Mouse (Mus musculus): ENCODE data around the gene Gck. TPM values are rescaled to one million over a fixed set of nuclear protein-coding genes. Genes with fewer than 3 reads are reported as not detected.
A peak's percentile ranks its signal among the peaks of the same experiment; 100 is the strongest.
"Not testable (repeated sequence)": the region's sequence is repeated elsewhere in the genome, so short reads cannot be mapped to it uniquely, and the experiment has no call there.

Gene Gck
- total RNA-seq, 2 experiments from 2014 or later: 1.1 to 1.4 TPM

GRCm38 (mm10) chr11:5892810-5893368 is 57.0 kb downstream of the Gck start:
- intact Hi-C loops (cut with DNase I): no loop called here
- no peak for DNase-seq (ENCODE audit: extremely low spot score in 1 of 2, low spot score in 2 of 2)

GRCm38 (mm10) chr11:5892151-5892591 is 57.7 kb downstream of the Gck start:
- intact Hi-C loops (cut with DNase I): no loop called here
- DNase-seq (ENCODE audit: extremely low spot score in 1 of 2, low spot score in 2 of 2): no peak

- intact Hi-C loops (cut with DNase I); DNase-seq (ENCODE audit: extremely low spot score in 1 of 2, low spot score in 2 of 2): not testable (repeated sequence)
Observed at GRCm38 (mm10) chr11:5888563-5888962, 61.3 kb downstream of the Gck start.

GRCm38 (mm10) chr11:5887250-5887649 is 62.6 kb downstream of the Gck start:
- intact Hi-C loops (cut with DNase I): no loop called here
- DNase-seq (ENCODE audit: extremely low spot score in 1 of 2, low spot score in 2 of 2): no peak

- peak; percentile 48 to 67 for DNase-seq (ENCODE audit: extremely low spot score in 1 of 2, low spot score in 2 of 2)
Observed at GRCm38 (mm10) chr11:5886187-5886586, 63.7 kb downstream of the Gck start.

GRCm38 (mm10) chr11:5882518-5882917 is 67.4 kb downstream of the Gck start:
- DNase-seq (ENCODE audit: extremely low spot score in 1 of 2, low spot score in 2 of 2): no peak
- intact Hi-C loops (cut with DNase I): no loop called here

More at GRCm38 (mm10) chr11:5886187-5886586, 63.7 kb downstream of the Gck start:
- intact Hi-C loops (cut with DNase I): no loop called here

- intact Hi-C loops (cut with DNase I): loop anchor here (5.0 kb wide), 2 partner anchors 43 to 77 kb away; partner anchors contain the start of genes Polm and Ykt6
- DNase-seq (ENCODE audit: extremely low spot score in 1 of 2, low spot score in 2 of 2): peak; percentile 52 to 77
Observed at GRCm38 (mm10) chr11:5879905-5880304, 70.0 kb downstream of the Gck start.

GRCm38 (mm10) chr11:5878661-5879060 is 71.2 kb downstream of the Gck start:
- intact Hi-C loops (cut with DNase I): loop anchor here (5.0 kb wide), 2 partner anchors 41 to 79 kb away; partner anchors contain the start of genes Polm and Ykt6
- DNase-seq (ENCODE audit: extremely low spot score in 1 of 2, low spot score in 2 of 2): no peak

GRCm38 (mm10) chr11:5877921-5878526 is 71.9 kb downstream of the Gck start, which contains the start of gene Pold2:
Gene Pold2 (minus strand): TSS chr11:5878292.
- intact Hi-C loops (cut with DNase I): loop anchor here (5.0 kb wide), 2 partner anchors 41 to 79 kb away; partner anchors contain the start of genes Polm and Ykt6
- DNase-seq (ENCODE audit: extremely low spot score in 1 of 2, low spot score in 2 of 2): peak; percentile 97 to 99

- intact Hi-C loops (cut with DNase I): loop anchor here (5.0 kb wide), 2 partner anchors 40 to 80 kb away; partner anchors contain the start of genes Polm and Ykt6
- DNase-seq (ENCODE audit: extremely low spot score in 1 of 2, low spot score in 2 of 2): no peak
Observed at GRCm38 (mm10) chr11:5877421-5877820, 72.5 kb downstream of the Gck start.

GRCm38 (mm10) chr11:5873192-5873591 is 76.7 kb downstream of the Gck start:
- intact Hi-C loops (cut with DNase I): no loop called here
- no peak for DNase-seq (ENCODE audit: extremely low spot score in 1 of 2, low spot score in 2 of 2)

GRCm38 (mm10) chr11:5872707-5873106 is 77.2 kb downstream of the Gck start:
- DNase-seq (ENCODE audit: extremely low spot score in 1 of 2, low spot score in 2 of 2): no peak
- intact Hi-C loops (cut with DNase I): no loop called here

GRCm38 (mm10) chr11:5870069-5870468 is 79.8 kb downstream of the Gck start:
- no peak for DNase-seq (ENCODE audit: extremely low spot score in 1 of 2, low spot score in 2 of 2)

GRCm38 (mm10) chr11:5869331-5869730 is 80.5 kb downstream of the Gck start:
- intact Hi-C loops (cut with DNase I): no loop called here
- DNase-seq (ENCODE audit: extremely low spot score in 1 of 2, low spot score in 2 of 2): no peak

More at GRCm38 (mm10) chr11:5870069-5870468, 79.8 kb downstream of the Gck start:
- intact Hi-C loops (cut with DNase I): no loop called here

- DNase-seq (ENCODE audit: extremely low spot score in 1 of 2, low spot score in 2 of 2): no peak
- intact Hi-C loops (cut with DNase I): no loop called here
Observed at GRCm38 (mm10) chr11:5868324-5868723, 81.6 kb downstream of the Gck start.

GRCm38 (mm10) chr11:5867196-5867595 is 82.7 kb downstream of the Gck start:
- DNase-seq (ENCODE audit: extremely low spot score in 1 of 2, low spot score in 2 of 2): no peak
- intact Hi-C loops (cut with DNase I): no loop called here

- no peak for DNase-seq (ENCODE audit: extremely low spot score in 1 of 2, low spot score in 2 of 2)
- intact Hi-C loops (cut with DNase I): no loop called here
Observed at GRCm38 (mm10) chr11:5862394-5863105, 87.3 kb downstream of the Gck start.

- intact Hi-C loops (cut with DNase I): no loop called here
- DNase-seq (ENCODE audit: extremely low spot score in 1 of 2, low spot score in 2 of 2): peak in 1 of 2 experiments; percentile 82
Observed at GRCm38 (mm10) chr11:5861678-5862393, 88.0 kb downstream of the Gck start, which contains the start of gene Aebp1. Gene Aebp1 (plus strand): TSS chr11:5861947.

GRCm38 (mm10) chr11:5860639-5861038 is 89.2 kb downstream of the Gck start:
- no peak for DNase-seq (ENCODE audit: extremely low spot score in 1 of 2, low spot score in 2 of 2)
- intact Hi-C loops (cut with DNase I): no loop called here

Measured in left cerebral cortex, postnatal 10 days (tissue).